Mouse (Mus musculus) A20 (cell line): ENCODE results near the gene Ttyh3.

Source experiments
- DNase-seq: peaks from one replicate; pipeline ENCODE4 v3.0.0-alpha.2; 2011; ENCODE audit warnings: low read depth, low spot score

Ttyh3 gene

GRCm38 (mm10) chr5:140633432-140633831 is 15.4 kb downstream of the Ttyh3 start:
- DNase-seq = no peak

- DNase-seq = peak; percentile 60
Observed at GRCm38 (mm10) chr5:140628995-140629394, 19.8 kb downstream of the Ttyh3 start.

- no peak for DNase-seq
Observed at GRCm38 (mm10) chr5:140627580-140627979, 21.3 kb downstream of the Ttyh3 start.

- no peak for DNase-seq
Observed at GRCm38 (mm10) chr5:140624961-140625360, 23.9 kb downstream of the Ttyh3 start.

GRCm38 (mm10) chr5:140624238-140624637 is 24.6 kb downstream of the Ttyh3 start:
- no peak for DNase-seq

- DNase-seq = no peak
Observed at GRCm38 (mm10) chr5:140623791-140624190, 25.0 kb downstream of the Ttyh3 start.

GRCm38 (mm10) chr5:140622978-140623670 is 25.7 kb downstream of the Ttyh3 start:
- no peak for DNase-seq

GRCm38 (mm10) chr5:140621517-140621916 is 27.3 kb downstream of the Ttyh3 start:
- DNase-seq = no peak

GRCm38 (mm10) chr5:140621092-140621491 is 27.7 kb downstream of the Ttyh3 start:
- no peak for DNase-seq

GRCm38 (mm10) chr5:140619895-140620736 is 28.7 kb downstream of the Ttyh3 start:
- DNase-seq = no peak

- DNase-seq = peak; percentile 87
Observed at GRCm38 (mm10) chr5:140619151-140619771, 29.6 kb downstream of the Ttyh3 start.

- peak; percentile 90 for DNase-seq
Observed at GRCm38 (mm10) chr5:140617714-140618113, 31.1 kb downstream of the Ttyh3 start.

- peak; percentile 71 for DNase-seq
Observed at GRCm38 (mm10) chr5:140616691-140617090, 32.1 kb downstream of the Ttyh3 start.

- DNase-seq = peak; percentile 16
Observed at GRCm38 (mm10) chr5:140616110-140616503, 32.7 kb downstream of the Ttyh3 start.

GRCm38 (mm10) chr5:140615321-140616109 is 33.3 kb downstream of the Ttyh3 start:
- DNase-seq = peak; percentile 3

- DNase-seq = no peak
Observed at GRCm38 (mm10) chr5:140614837-140615236, 34.0 kb downstream of the Ttyh3 start.

GRCm38 (mm10) chr5:140614141-140614540 is 34.7 kb downstream of the Ttyh3 start:
- no peak for DNase-seq

- no peak for DNase-seq
Observed at GRCm38 (mm10) chr5:140612191-140612590, 36.6 kb downstream of the Ttyh3 start.

GRCm38 (mm10) chr5:140611611-140612185 is 37.1 kb downstream of the Ttyh3 start:
- DNase-seq = no peak

- no peak for DNase-seq
Observed at GRCm38 (mm10) chr5:140611021-140611583, 37.7 kb downstream of the Ttyh3 start.
